Mouse (Mus musculus) frontal cortex, postnatal 10 days (tissue): Measurements from ENCODE around the gene Rnf11.

Experiments used
- DNase-seq, 2 experiments: peaks; one replicate each; pipeline ENCODE4 v3.0.0; 2022; ENCODE audit warnings: low spot score in 2 of 2, mixed read lengths in 1 of 2

The Rnf11 gene

DNA sequence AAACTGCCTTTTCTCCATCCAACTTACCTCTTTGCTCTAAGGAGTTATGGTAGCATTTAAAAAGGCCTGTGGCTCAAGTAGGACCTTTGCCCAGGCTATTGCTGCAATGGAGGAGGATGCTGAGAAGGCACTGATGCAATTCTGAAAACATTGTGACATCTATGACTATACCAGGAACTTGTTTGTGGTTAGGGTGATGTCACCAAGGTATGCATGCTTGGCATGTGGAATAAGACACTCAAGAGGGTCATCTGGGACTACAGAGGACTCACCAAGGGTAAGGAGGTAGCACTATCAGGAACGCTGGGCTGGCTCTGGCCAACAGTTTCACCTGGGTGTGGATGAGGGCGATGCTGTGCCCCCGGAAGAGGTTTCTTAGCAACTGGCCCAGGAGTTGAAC is at the start of gene Rnf11:
TSS of gene Rnf11 (minus strand) at position 108 of the 400 bp plus-strand sequence.
- no peak for DNase-seq

DNA sequence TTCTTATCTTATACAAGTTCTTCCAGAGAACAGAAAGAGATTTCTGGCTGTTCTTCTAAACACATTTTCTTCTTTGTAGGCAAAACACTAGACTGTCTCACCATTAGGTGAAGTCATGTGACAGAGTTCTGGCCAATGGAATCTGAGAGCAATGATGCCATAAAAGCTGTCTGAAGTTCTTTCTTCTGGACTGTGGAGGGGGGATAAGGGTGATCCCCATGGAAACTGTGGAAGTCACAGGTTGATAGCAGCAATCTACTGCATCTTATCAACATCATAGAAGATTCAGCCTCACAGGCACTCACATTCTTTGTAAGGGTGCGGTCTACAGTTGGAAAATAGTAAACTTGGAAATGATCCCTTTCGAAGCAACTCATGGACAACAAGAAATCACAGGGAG is 46.6 kb upstream of the Rnf11 start, which contains the start of gene 4930522H14Rik:
TSS of gene 4930522H14Rik (minus strand) at position 187 of the 400 bp plus-strand sequence.
- no peak for DNase-seq

DNA sequence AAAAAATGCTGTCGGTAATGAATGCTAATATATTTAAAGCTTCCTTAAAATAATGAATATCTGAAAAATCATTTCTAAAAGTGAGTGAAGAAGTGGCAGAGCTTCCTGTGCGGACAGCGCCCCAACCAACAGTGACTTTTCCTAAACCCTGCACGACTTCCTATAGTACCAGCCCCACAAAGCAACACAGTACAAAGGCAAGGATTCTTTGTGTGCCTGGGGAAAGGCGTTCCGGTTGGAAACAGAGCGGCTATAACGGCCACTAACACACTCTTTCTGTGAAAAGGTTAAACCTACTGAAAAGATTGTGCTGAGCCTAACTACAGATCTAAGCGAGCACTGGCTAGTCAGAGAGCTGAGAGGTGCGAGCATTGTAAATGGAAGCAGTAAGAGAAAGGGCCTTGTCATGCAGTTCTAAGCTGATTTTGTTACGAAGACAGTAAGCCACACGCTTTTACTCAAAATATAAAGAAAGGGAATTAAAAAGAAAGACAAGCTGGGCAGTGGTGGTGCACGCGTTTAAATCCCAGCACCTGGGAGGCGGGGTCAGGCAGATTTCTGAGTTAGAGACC is 45.8 kb upstream of the Rnf11 start:
- no peak for DNase-seq

DNA sequence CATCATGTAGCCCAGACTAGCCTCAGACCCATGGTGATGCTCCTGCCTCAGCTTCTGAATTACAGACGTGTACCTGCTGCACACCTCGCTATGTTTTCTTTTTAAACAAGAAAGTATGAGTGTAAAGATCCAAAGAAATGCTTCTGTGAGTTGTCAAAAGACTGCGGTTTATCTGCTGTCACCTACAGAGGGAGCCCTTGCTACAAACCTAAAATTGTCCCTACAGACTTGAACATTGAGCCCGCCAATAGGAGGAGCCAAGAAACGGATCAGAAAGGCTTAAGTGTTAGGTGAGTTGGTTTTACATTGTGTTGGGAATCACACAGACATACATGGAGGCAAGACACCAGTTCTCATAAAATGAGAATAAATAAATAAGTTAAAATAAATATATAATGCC is 20.4 kb upstream of the Rnf11 start:
- peak in 1 of 2 experiments; percentile 21 for DNase-seq

DNA sequence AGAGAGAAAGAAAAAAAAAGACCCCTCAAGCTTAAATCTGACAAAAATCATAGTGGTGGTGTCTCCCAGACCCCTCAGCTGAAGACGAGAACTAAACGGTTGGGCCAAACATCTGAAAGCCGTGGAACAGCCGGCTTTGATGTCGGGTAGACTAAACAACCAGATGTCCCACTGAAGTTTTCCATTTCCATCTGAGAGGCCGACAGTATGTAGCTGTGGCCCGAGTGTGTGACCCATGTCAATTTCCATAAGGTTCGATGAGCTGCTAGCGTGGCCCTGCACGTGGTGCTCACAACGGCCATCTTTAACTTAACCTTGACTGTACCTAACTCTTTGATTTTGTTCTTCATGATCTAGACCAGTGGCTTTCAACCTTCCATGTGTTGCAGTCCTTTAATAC is 13.9 kb upstream of the Rnf11 start:
- no peak for DNase-seq

DNA sequence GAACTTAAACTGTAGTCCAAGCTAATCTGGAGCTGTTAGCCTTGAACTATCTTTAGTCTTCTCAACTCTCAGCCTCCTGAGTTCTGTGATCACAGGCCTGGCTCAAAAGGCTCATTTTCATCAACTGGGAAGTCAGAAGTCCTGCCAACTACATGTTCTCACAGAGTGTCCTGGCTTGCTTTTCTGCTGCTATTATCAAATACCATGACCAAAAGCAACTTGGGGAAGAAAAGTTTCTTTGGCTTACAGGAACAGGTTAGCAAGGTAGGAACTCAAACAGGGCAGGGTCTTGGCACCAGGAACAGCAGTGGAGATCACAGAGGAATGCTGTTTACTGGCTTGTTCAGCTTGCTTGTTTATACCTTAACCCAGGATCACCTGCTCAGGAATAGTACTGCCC is 9.1 kb upstream of the Rnf11 start:
- DNase-seq = no peak

DNA sequence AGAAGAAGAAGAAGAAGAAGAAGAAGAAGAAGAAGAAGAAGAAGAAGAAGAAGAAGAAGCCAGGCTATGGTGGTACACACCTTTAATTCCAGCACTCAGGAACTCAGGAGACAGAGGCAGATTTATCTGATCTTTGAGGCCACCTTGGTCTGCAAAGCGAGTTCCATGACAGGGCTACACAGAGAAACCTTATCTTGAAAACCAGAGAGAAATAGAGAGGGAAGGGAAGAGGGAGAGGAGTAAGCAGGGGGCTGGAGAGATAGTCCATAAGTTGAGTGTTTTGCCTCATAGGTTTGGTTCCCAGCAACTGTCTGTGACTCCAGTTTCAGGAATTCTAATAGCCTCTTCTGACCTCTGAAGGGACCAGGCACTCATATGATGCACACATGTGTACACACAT is 4.3 kb upstream of the Rnf11 start:
- no peak for DNase-seq

DNA sequence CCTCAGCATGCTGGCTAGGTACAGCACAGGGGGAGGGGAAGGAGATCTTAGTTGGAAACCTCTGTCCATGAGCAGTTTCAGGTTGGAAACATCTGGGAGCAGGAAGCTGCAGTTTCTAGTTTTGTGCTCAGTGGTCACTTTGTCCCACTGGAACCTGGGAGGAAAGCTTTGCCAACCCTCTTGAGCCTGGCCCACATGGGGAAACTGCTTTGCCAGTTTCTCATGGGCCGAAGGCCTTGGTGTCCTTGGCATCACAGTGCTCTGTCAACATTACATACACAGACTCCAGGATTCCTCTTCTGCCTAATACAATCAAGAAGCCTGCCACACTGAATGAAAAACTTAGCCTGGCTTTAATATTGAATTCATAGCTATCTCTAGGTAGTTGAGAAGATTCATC is 1.8 kb downstream of the Rnf11 start:
- no peak for DNase-seq

DNA sequence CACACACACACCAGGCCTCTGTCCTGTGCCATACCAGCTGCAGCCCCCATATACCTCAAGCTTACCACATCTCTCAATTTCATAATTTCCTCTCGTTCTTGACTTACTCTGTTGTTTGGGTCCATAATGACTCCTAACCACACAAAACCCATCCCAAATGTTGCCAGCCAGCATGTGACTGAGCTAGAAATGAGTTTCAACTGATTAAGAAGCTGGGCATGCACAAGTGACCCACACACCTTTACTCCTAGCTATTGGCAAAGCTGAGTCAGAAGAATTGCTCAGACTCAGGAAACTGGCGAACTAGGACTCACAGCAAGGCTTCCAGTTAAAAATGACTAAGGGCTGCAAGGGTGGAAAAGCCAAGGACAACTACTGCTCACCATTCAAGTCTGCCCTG is 3.1 kb downstream of the Rnf11 start:
- DNase-seq = no peak

DNA sequence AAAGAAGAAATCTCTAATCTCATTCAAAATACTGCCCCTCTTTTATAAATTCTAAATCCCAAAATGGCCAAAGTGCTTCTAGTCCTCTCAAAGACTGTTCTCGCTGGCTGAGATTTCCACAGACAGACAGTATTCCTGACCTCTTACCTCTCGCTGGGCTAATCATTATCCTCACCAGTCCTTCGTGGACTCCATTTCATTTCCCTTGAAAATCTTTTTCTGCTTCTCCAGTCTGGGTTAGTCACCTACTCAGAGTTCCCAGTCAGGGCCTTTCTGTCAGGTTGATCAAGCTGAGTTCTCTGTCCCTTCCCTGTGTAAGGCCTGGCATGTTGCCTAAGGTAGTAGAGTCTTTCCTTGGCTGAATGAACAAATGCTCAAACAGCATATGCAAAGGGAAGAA is 7.1 kb downstream of the Rnf11 start:
- no peak for DNase-seq

DNA sequence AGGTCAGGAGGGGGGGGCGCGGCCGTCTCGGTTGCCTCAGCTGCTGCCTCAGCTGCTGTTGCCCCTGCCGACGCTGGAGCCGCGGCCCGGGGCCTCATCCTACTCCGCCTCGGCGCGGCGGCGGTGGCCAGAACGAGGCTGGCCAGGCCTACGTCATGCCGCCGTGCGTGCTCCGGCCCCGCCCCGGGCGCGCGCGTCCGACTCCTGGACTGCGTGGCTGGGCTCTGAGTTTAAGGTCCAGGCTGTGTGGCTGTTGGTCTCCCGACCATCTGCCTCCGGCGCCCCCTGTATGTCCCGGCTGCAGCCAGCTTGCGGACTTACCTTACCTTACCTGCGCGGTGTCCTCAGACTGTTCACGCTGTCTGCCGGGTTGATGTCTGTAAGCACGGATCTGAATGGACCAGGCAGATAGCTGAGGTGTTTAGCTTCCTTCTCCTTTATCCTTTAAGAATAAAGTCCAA is 7.9 kb downstream of the Rnf11 start:
- DNase-seq = peak; percentile 87 to 89

DNA sequence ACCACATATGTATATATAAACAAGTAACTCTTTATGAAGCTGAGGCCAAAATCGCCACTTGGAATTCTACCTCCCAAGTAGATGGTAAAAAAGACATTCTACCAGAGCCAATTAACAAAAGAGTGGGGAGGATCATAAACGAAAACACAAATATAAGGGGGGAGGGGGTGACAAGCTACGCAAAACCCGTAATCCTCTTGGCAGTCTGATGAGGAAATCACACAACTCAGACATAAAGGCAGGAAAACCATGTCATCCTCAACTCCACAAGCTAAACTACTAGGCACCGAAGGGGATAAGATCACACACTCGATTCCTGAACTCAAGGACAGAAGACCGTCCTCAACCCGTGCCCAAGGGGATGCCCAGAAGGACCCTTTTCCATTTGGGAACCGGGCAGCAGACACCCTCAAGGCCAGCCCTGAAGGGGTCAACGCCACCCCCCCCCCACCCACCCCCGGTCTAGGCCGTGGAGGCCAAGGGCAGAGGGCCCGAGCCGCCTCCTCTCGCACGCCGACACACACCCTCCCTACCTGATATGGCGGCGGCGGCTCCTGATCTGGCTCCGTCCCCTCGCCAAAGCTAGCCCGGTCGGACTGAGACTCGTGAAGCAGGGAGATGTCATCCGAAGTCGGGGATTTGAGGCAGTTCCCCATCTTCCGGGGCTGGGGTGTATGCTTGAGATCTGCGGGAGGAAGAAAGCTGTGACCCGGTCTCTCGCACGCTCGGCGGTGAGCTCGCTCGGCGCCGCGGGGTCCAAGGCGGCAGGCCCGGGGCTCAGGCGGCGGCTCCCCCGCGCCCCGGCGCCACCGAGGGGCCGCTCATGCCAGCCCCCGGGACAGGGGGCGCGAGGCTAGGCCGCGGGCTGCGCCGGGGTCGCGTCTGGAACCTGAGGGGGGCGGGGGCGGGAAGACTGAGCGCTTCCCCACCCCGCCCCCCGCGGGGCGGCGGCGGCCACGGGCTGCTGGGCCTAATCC is 8.7 kb downstream of the Rnf11 start:
- DNase-seq = peak; percentile 12 to 48

DNA sequence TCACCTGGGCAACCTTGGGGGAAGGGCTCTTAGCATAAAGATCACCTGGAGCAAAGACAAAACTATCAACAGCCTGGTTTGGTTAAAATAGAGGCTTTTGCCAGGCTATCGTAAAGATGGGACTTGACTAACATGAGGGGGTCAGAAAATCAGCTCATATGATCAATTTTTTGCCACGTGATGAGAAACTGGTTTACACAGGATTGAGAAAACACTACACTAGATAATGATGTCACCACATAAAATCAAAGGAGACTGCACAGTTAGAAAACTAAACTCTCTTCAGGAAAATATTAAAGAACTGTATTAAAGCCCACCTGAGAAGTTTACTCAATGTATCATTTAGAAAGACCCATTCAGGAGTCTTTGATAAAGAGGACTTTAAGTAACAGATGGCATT is 9.4 kb downstream of the Rnf11 start:
- no peak for DNase-seq

DNA sequence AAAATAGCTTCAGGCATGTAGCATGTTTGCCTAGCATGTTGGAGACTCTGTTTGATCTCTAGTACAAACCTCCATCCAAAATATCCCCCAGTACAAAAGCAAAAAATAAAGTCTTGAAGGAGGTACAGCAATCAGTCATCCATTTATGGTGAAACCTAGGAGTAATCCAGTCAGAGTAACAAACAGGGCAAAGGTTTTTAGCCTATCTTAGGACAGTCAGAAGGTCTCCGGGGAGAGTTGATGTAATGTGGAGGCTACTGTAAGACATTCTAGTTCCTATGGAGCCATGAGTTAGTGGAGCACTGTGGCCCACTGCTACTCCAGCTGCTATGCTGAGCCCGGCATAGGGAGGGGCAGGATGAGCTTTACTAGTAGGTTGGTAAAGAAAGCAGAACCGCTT is 12.0 kb downstream of the Rnf11 start:
- DNase-seq = no peak

DNA sequence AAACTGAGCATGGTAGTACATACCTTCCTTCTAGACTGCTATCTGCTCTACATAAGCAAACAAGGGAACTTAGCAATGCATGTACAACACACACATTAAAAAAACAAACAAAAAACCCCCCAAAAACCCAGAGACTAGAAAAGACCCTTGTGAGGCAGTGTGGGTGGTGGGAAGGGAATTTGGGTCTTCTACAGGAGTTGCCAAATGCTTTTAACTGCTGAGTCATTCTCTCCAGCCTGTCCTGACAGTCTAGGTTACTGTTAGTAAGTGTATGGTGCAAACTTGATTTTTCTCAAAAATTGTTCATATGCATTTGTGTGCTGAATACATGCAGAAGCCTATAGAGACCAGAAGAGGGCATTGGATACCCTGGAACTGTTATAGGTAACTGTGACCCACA is 12.9 kb downstream of the Rnf11 start:
- no peak for DNase-seq

DNA sequence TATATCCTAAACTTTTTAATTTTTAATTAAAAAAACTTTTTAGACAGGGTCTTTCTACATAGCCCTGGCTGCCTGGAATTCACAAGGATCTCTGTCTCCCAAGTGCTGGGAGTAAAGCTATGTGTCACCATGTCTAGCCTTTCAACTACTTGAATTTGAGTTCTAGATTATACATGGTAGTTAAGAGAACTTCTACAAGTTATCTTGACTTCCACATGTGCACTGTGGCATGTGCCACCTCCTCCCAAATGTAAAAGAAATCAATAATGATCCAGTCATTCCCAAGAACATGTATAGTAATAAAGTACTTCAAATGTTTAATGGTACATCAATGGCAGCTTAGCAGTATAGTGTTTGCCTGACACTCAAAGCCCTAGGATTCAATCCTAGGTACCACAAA is 16.8 kb downstream of the Rnf11 start:
- no peak for DNase-seq

DNA sequence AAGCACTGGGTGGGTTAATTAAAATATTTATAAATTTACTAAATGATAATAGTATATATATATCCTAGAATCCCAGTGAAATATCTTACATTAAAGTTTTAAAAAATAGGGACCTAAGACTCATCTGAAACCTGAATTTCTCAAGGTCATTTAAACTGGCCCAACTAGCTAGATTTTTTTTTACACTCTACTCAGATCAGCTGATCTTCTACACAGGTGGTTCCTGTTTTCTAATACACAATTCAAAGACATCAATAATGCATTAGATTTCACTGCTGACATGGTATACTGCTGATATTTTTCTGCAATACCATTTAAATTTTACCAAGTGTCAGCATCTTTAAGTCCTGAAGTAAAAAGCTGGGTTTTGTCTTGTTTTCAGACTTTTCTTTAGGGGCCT is 20.6 kb downstream of the Rnf11 start:
- DNase-seq = no peak

DNA sequence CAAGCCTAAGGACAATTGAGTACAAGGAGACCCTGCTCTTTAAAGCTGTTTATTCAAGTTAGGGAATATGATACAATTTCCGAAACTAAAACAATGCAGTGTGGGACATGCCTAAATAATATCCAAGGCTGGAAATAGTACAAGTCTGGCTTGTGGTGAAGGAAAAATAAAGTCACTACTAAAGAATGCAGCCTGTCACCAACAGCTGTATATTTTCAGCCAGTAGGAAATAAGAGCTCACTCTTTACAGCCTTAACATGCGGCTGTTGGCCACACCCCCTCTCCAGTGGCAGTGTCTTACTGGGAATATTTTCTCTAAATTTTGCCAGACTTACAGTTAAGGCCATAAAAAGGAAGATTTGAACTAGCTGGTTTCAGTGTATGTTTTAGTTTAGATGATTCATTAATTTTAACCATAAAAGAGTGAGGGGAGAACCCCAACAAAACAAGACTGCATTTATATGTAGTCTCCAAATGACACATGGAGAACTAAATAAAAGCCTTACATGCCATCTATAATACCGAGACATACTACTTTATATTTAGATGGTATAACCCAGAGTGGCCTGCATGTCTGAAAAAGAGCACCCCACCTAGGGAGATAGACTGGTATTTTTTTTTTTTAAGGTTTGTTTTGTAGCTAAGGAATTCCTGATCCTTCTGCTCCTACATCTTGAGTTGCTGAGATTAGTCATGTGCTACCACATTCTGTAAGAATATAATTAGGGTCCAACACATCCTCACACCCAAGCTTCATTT is 23.9 kb downstream of the Rnf11 start:
- no peak for DNase-seq

DNA sequence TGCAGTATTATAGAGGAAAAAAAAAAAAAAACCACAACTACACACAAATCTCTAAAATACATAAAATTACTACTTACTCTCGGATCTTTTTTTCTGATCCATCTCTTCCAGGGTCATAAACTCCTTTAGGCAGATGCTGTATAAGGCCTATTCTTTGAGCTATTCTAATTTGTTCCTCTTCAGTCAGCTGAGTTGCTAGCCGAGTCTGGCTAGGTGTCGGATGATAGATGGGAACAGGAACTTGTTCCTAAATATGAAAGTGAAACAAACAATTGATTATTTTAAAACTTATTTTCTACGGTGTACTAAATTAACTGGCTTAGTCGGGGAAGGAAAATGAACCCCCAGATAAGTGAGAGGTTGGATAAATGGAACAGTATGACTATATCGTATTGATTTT is 27.7 kb downstream of the Rnf11 start:
- no peak for DNase-seq

DNA sequence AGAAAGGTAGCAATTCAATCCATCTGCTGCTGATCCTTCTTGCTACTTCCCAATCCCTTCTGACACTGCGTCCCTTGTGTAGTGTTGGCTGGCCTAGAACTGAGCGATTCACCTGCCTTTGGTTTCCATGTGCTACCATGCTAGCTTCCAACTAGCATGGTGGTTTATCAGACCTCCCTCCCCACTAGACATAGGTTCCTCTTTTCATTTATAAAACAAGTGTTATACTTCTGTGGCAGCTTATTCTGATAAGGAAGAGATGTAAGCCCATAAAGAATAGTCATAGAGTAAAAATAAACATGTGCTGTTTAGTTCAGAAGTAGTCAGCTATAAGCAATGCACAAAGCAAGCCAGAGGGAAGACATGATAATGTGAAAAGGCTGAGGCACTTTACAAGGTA is 36.0 kb downstream of the Rnf11 start:
- DNase-seq = no peak

DNA sequence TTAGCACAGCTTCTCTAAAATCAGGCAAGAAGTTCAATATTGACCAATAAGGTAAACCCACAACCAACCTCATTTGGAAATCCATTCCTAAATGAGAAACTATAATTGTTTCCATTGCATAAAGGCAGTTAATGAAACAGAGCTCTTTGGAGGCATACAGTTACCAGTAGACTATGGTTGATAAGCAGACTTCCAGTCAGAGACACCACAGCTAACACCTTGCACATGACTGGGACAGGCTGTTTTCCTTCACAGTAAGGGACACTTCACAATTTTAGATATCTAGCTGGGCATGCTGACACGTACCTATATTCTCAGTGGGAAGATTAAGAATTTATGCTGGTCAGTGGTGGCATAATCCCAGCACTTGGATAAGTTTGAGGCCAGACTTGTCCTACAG is 38.6 kb downstream of the Rnf11 start:
- no peak for DNase-seq

DNA sequence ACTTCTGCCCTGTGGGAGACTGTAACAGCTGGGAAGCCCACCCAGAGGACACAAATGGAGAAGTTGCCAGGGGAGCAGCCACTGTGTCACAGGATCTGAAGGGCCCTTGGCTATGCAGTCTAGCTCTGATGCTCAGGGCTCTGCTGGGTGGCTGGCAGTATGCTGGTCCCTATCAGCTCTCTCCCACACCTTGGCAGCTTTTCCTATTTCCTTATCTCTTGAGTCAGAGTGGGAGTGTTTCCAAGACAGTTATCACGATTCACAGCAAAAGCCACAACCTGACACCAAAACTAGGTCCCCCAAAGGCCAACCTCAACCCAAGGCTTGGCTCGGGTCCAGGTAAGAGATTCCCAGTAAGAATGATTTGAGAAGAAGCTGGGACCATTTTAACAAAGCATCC is 39.1 kb downstream of the Rnf11 start:
- no peak for DNase-seq
